Mouse (Mus musculus) C2C12 (cell line): ENCODE measurements around the gene Lpp. TPM values are rescaled to one million over a fixed set of nuclear protein-coding genes. Genes with fewer than 3 reads are reported as not detected.

Experiments used
- H3K27me3 ChIP-seq: one replicate; pipeline ENCODE4 v1.6.1; 2011; ENCODE audit not compliant: control insufficient read depth, insufficient read depth, insufficient read length
- H3K36me3 ChIP-seq: one replicate; pipeline ENCODE4 v1.6.1; 2011; ENCODE audit not compliant: control insufficient read depth, insufficient read depth
- H3K4me3 ChIP-seq: one replicate; pipeline ENCODE4 v1.5.1; 2011; ENCODE audit warnings: mild to moderate bottlenecking, control low read depth; ENCODE audit not compliant: poor library complexity, insufficient read depth, severe bottlenecking
- H3K79me2 ChIP-seq: one replicate; pipeline ENCODE4 v1.6.1; 2011; ENCODE audit not compliant: control insufficient read depth, insufficient read depth
- H3K79me3 ChIP-seq: one replicate; pipeline ENCODE4 v1.6.1; 2011; ENCODE audit warnings: low read depth, control low read depth
- H3ac ChIP-seq: one replicate; pipeline ENCODE3; 2011; ENCODE audit warnings: low read depth; ENCODE audit not compliant: control insufficient read depth, insufficient read length
- CEBPB ChIP-seq: IDR thresholded peaks from one replicate; pipeline ENCODE4 v1.6.1; 2011; ENCODE audit warnings: low read depth, mild to moderate bottlenecking, control low read depth, moderate library complexity
- CTCF ChIP-seq: IDR thresholded peaks from one replicate; pipeline ENCODE4 v1.5.1; 2011; ENCODE audit not compliant: control insufficient read depth, insufficient read depth, insufficient read length
- FOSL1 ChIP-seq: IDR thresholded peaks from one replicate; pipeline ENCODE4 v1.8.0; 2011; ENCODE audit warnings: mild to moderate bottlenecking, low read length; ENCODE audit not compliant: poor library complexity, insufficient read depth, severe bottlenecking
- MAX ChIP-seq: IDR thresholded peaks from one replicate; pipeline ENCODE4 v1.6.1; 2011; ENCODE audit warnings: mild to moderate bottlenecking, control low read depth
- MYOD1 ChIP-seq: IDR thresholded peaks from one replicate; pipeline ENCODE4 v1.6.1; 2011; ENCODE audit warnings: low read depth; ENCODE audit not compliant: control insufficient read depth, insufficient read length
- MYOG ChIP-seq: IDR thresholded peaks from one replicate; pipeline ENCODE4 v1.6.1; 2011; ENCODE audit not compliant: control insufficient read depth, insufficient read length; ENCODE audit errors: extremely low read depth
- USF1 ChIP-seq: IDR thresholded peaks from one replicate; pipeline ENCODE4 v1.6.1; 2011; ENCODE audit warnings: low read depth, mild to moderate bottlenecking, control low read depth, moderate library complexity
- polyA plus RNA-seq: library from polyadenylated mRNA; unstranded; fragments of >200 nt; fragmentation: generic; extraction: Trizol; gene quantifications from one replicate; pipeline ENCODE4 v1.2.1, GENCODE M21; 2012; ENCODE audit warnings: missing spikeins

Lpp gene
- polyA plus RNA-seq, 1 experiment, result 9.6 TPM

- H3K27me3 ChIP-seq, result no peaks in the 10 kb centered on the region
- H3K4me3 ChIP-seq, result no peak overlapping the region
- TF ChIP-seq USF1 (no peak), FOSL1 (no peak), MAX (no peak), CEBPB (no peak), MYOD1 (no peak), CTCF (no peak), MYOG (no peak)
- H3ac ChIP-seq, result no peak overlapping the region
- no peaks in the 10 kb centered on the region for H3K79me2 ChIP-seq
- no peaks in the 10 kb centered on the region for H3K79me3 ChIP-seq
- peaks cover 16% of the 10 kb centered on the region for H3K36me3 ChIP-seq
Measured at GRCm38 (mm10) chr16:24886346-24886745, 493.0 kb downstream of the Lpp start.

- Histone ChIP-seq H3K79me3 (no peaks in the 10 kb centered on the region), H3K4me3 (no peak overlapping the region), H3K79me2 (no peaks in the 10 kb centered on the region), H3ac (no peak overlapping the region), H3K36me3 (peaks cover 18% of the 10 kb centered on the region), H3K27me3 (no peaks in the 10 kb centered on the region)
- TF ChIP-seq FOSL1 (no peak), MYOG (no peak), USF1 (no peak), CTCF (no peak), MYOD1 (no peak), CEBPB (no peak), MAX (no peak)
Measured at GRCm38 (mm10) chr16:24886943-24887342, 493.6 kb downstream of the Lpp start.

DNA sequence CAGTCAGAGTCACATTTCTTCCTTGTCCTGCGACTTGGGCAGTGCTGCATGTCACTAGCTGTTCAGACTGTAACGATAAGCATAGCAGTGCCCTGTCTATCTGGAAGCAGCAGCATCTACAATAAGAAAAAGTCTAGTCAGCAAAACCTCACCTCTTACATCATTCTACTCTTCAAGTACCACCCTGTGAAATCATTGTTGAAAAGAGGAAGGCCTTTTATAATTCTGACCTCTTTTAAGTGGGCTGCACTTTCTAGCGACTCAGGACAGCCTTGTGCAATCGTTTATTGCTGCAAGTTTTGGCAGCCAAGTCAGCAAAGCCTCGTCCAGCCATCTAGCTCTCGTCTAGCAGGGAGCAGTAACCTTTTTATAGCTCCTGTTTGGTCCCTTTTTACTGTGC is 498.1 kb downstream of the Lpp start:
- no peak overlapping the region for H3K4me3 ChIP-seq
- TF ChIP-seq MAX, result no peak
- TF ChIP-seq MYOD1, result no peak
- no peak for TF ChIP-seq USF1
- no peak for TF ChIP-seq CEBPB
- no peak for TF ChIP-seq FOSL1
- no peak for TF ChIP-seq MYOG
- no peak for TF ChIP-seq CTCF

DNA sequence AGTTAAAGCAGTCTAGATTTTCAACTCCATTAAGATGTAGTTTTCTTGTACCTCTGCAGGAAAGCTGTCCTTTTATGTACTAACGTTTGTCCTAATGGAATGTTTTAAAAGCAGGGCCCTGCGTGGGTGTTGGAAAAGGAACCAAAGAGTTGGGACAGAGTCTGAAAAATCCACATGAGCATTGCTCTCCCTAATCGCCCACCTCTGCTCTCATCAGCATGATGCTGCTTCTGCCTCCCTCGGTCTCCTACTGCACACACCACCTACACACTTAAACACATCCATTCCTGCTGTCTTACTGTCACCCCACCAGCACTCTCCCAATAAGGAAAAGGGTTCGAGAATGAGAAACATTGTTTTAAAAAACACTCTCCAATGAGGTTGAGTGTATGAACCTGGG is 501.9 kb downstream of the Lpp start:
- no peak overlapping the region for H3K4me3 ChIP-seq
- no peak for TF ChIP-seq CEBPB
- no peak for TF ChIP-seq MYOG
- no peak for TF ChIP-seq USF1
- no peak for TF ChIP-seq MAX
- no peak for TF ChIP-seq MYOD1
- no peak for TF ChIP-seq FOSL1
- no peak for TF ChIP-seq CTCF
- no peaks in the 10 kb centered on the region for H3K27me3 ChIP-seq
- H3K79me2 ChIP-seq, result no peaks in the 10 kb centered on the region
- no peak overlapping the region for H3ac ChIP-seq
- peaks cover 14% of the 10 kb centered on the region for H3K36me3 ChIP-seq
- H3K79me3 ChIP-seq, result no peaks in the 10 kb centered on the region

More for the DNA sequence above, 498.1 kb downstream of the Lpp start:
- Histone ChIP-seq H3K79me3 (no peaks in the 10 kb centered on the region), H3K27me3 (no peaks in the 10 kb centered on the region), H3K79me2 (no peaks in the 10 kb centered on the region), H3ac (no peak overlapping the region), H3K36me3 (peaks cover 19% of the 10 kb centered on the region)

GRCm38 (mm10) chr16:24897641-24898040 is 504.3 kb downstream of the Lpp start:
- no peak overlapping the region for H3K4me3 ChIP-seq
- no peaks in the 10 kb centered on the region for H3K79me2 ChIP-seq
- TF ChIP-seq MAX (no peak), MYOG (no peak), FOSL1 (no peak), CEBPB (no peak), USF1 (no peak), MYOD1 (no peak), CTCF (no peak)
- H3K79me3 ChIP-seq, result no peaks in the 10 kb centered on the region
- H3ac ChIP-seq, result no peak overlapping the region
- H3K27me3 ChIP-seq, result no peaks in the 10 kb centered on the region
- H3K36me3 ChIP-seq, result peaks cover 5% of the 10 kb centered on the region

DNA sequence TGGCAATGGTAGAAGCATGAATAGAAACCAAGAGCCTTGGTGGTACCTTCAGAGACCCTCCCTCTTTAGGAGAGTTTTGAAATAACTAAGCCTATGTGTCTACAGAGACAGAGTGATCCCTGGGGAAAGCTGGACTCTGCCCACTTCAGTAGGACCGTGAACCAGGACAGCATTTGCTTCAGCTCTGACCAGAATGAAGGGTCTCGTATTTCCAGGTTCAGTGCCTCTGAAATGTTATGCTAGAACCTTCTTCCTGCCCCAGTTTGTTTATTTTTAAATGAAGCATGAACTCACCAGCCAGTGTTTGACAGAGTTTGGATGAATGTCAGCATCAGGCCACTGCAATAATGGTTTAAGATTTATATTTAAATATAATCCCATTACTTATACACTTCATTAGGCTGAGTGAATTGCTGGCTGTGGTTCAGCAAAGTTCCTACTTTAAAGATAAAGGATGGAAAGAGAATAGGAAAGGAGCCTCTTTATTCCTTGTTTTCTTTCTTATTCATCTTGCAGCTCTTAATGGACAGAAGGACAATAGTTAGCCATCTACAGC is 507.0 kb downstream of the Lpp start:
- Histone ChIP-seq H3ac (no peak overlapping the region), H3K79me3 (no peaks in the 10 kb centered on the region), H3K4me3 (no peak overlapping the region), H3K79me2 (no peaks in the 10 kb centered on the region), H3K36me3 (no peaks in the 10 kb centered on the region), H3K27me3 (no peaks in the 10 kb centered on the region)
- TF ChIP-seq MAX (no peak), MYOD1 (no peak), CTCF (no peak)
